Mouse (Mus musculus): ENCODE data around the gene Olfr368.

DNA sequence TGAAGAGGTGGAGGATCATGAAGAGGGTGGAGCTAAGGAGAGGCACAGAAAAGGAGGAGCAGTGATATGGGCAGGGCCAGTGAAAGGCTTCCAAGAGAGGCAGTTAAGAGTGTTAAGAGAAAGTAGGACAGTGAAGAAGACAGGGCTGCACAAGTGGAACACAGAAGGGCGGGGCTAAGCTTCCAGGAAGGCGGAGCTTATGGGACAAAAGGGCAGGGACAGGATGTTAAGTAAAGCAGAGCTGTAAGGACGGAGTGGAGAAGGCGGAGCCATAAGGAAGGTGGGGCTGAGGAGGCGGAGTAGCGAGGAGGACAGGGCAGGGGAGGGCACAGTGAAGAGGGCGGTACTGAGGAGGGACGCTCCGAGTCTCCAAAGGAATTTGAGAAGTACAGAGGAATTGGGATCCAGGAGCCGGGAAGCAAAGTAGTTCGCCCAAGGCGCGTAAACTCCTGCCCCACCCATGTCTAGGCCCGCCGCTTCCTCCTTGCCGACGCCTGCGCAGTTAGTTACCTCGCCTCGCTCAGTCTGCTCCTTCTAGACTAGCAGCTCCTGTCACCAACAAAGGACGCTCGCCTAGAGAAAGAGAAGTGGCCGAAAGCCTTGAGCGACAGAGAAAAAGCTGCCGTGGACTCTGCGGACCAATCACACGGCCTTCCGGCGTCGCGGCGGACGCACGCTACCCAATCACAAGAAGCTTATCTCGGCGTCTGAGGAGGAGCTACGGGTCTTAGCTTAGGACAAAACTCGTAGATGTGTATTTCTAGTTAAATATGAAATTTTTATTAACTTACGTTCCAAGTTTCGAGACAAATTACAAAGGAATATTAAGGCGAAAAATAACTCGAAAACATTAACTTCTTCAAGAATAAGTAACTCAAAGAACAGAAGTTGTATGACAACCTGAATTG lies 32.6 kb downstream of the Olfr368 start, which contains the start of gene Pdcl:
- TF ChIP-seq CTCF (IDR thresholded peaks at IDR 0.05; ENCODE audit: extremely low read depth, insufficient read depth, low read length), result no peak
- TF ChIP-seq POLR2A (IDR thresholded peaks at IDR 0.05; ENCODE audit: extremely low read depth, insufficient read depth, low read length), result peak; percentile 49; the same call in 1 of the 2 replicates
